Mouse (Mus musculus): ENCODE results near the gene Sult2a4. TPM values are rescaled to one million over a fixed set of nuclear protein-coding genes. Genes with fewer than 3 reads are reported as not detected.

Gene Sult2a4
- polyA plus RNA-seq (2012; rRNA removed): not detected in 2 replicates

GRCm38 (mm10) chr7:13989507-13989906, at the start of gene Sult2a4:
TSS of gene Sult2a4 (minus strand) at chr7:13989607.

Other genes with a start within 250 kb of the Sult2a4 start
- gene Sult2a1, start 152.2 kb downstream of the Sult2a4 start, polyA plus RNA-seq (2012; rRNA removed): not detected in 2 replicates
- gene Sult2a3, start 133.4 kb upstream of the Sult2a4 start, polyA plus RNA-seq (2012; rRNA removed): not detected in 2 replicates